Mouse (Mus musculus) heart, adult 9 months (tissue): ENCODE measurements around the gene Chid1.

Source experiments
- DNase-seq, 2 experiments: peaks; one replicate each; pipeline ENCODE4 v3.0.0; 2022; ENCODE audit warnings: low spot score in 2 of 2

The Chid1 gene

DNA sequence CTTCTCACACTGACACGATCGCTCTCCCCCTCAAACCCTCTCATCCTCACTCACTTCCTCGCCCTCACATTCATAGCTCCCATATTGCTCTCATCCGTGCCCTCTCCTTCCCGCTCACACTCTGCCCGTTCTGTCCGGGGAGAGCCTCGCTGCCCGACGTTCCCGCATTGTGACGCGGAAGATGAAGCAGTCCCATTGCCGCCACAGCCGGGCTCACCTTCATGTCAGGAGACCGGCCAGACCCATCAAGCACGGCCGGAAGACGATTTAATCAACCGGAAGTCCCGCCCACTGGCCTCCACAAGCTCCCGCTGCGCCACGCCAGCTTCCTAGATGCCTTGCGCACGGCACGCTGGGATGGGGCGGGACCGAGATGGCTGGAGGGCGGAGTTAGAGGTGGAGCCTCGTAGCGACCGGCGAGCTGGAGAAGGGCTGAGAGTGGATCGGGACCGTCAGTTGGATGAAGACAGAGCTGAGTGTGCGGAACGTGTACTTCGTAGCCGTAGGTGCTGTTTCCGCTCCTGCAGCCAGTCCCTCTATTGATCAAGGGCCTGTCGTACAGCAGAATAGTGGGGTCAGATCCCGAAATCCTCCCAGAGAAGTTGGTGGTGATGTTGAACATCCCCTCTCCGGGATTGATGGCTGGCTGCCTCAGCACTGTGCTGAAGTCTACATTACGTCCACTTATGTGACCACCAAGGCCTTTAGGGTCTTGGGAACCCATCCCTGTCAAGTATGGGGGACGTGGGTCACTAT, at the start of gene Chid1:
Gene Chid1 (minus strand): TSS at position 302 of the 756 bp plus-strand sequence.
- DNase-seq: peak; percentile 97 to 99

DNA sequence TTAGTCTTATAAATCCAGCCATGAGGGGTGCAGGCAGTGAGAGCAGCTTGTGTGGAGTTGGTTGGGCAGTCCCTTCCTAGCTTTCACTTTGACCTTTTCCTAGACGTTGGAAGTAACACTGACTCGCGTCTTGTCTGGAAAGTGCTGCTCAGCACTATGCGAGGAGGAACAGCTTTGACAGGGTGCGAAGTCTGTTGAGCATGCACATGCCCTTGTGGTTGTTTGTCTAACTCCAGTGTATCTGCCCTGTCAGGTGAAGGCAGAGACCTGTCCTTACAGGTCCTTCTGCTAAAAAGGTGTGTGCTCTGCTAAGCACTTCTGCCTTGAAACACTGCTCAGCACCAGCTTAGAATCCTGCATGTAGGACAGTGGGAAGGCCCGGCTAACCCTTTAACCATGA, 49.2 kb upstream of the Chid1 start:
- DNase-seq: no peak

DNA sequence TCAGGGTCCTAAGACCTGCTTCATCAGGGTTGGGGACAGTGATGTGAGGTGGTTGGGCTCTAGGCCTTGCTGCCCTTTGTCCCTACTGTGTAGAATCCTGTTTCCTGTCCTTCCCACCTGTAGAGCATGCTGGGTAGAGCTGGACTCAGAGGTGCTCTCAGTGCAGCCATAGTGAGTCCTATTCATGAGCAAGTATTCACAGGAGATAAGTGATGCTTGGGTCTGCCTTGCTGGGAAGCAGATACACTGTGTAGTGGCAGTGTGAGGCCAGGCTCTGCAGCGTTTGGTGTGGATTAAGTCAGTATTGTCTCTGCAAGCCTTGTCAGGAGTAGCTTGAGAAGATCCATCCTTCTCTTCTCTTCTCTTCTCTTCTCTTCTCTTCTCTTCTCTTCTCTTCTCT, 46.2 kb upstream of the Chid1 start:
- DNase-seq: no peak

DNA sequence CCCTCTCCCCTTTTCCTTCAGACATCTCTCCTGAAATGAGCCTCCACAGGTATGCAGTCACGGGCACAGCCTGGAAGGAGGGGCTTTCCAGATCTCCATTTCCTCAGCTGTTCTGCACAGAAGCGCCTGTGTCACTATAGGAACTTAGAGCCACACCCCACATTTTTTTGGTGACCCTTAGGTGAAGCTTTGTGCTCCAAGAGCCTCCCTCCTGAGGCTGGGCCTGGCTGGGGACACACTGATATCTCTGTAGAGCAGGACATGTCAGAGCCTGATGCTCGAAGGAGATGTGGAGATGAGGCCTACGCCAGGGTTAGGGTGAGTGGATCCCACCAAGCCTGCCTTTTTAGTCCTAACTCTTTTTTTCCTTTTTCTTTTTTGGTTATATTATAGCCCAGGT, 45.6 kb upstream of the Chid1 start:
- DNase-seq: no peak

DNA sequence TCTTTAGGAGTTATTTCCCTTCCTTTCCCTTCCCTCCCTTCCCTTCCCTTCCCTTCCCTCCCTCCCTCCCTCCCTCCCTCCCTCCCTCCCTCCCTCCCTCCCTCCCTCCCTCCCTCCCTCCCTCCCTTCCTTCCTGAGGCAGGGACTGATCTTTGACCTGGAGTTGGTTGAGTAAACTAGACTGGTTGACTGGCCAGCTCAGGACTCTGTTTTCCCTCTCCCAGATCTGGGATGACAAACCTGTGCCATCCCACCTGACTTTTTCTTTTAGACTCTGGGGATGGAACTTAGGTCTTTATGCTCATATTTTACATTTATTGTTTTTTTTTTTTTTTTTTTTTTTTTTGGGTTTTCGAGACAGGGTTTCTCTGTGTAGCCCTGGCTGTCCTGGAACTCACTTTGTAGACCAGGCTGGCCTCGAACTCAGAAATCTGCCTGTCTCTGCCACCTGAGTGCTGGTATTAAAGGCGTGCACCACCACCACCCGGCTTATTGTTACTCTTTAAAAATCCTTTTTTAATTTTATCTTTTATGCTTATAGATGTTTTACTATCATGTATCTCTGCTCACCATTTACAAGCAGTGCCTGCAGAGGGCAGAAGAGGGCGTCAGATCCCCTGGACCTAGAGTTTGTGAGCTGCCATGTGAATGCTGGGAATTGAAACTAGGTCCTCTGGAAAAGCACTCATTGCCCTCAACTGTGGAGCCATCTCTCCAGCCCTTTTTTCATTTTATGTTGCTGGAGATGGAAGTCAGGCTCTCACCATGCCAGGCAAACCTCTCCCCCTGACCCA, 44.6 kb upstream of the Chid1 start:
- no peak for DNase-seq

DNA sequence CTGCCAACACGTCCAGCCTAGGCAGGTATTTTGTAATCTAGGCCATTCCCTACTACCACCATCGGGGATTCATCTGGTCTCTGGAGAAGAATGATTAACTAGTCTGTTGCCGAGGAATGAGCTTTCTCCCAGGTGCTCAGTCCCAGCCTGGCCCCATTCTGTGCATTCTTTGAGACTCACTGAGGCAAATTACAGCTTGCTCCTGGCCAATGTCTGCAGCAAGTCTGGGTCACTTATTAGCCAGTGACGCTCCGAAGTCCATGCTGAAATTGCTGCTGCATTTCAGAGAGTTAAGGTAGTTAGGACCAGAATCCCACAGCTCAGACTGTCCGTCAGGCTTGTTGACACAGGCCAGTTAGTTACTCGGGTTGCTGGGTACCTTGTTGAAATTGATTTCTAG, 41.7 kb upstream of the Chid1 start:
- no peak for DNase-seq

DNA sequence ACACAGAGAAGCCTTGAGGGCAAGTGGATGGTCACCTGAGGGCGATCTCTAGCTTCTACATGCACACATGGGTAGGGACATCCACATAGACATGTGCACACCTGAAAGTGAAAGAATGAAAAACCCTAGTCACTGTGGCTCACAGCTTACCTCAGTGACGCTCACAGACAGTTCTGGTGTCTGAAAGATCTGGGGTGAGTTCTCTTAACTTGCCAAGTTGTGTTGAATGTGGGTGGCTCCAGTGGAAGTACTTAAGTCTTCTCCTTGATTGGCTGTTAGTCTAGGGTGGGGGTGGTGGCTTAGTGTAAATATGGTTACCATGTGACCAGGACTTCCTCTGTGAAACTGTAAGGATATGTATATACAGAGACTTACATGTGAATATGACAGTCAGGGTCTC, 39.3 kb upstream of the Chid1 start:
- no peak for DNase-seq

DNA sequence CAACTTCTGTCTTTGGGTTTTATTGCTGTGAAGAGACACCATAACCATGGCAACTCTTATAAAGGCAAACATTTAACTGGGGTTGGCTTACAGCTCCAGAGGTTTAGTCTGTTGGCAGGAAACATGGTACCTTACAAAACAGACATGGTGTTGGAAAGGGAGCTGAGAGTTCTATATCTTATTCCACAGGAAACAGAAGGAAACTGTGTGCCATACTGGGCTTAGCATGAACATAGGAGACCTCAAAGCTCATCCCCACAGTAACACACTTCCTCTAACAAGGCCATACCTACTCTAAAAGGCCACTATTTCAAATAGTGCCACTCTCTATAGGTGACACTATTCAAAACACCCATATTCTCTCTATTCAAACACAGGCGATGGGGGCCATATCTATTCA, 38.9 kb upstream of the Chid1 start:
- no peak for DNase-seq

DNA sequence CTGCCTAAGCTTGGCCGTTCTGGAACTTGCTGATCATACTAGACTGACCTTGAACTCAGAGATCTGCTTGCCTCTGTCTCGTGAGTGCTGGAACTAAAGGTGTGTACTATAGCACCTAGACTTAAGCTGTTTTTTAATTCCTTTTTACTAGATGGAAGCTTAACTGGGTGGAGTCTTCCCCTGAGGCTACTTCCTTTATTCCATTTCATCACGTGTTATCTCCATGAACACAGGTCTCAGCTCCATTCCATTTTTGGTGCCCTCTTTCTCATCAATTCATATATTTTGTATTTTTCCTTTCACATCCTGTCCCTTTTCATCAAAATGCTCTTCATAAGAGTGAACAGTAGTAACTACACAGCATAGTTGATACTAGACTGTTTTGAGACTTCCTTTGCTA, 38.1 kb upstream of the Chid1 start:
- no peak for DNase-seq

DNA sequence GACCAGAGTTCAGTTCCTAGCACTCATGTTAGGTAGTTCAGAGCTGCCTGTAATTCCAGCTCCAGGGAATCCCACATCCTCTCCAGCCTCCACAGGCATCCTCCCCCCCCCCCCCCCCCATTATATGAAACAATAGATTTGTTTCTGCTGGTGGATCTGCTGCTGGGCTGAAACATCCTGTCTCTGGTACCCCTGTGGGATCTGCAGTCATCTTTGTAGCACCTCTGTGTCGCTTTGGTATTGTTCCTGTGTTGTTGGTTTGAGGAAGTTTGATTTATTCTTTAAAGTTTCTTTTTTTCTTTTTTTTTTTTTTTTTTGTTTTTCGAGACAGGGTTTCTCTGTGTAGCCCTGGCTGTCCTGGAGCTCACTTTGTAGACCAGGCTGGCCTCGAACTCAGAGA, 35.8 kb upstream of the Chid1 start:
- DNase-seq: no peak

DNA sequence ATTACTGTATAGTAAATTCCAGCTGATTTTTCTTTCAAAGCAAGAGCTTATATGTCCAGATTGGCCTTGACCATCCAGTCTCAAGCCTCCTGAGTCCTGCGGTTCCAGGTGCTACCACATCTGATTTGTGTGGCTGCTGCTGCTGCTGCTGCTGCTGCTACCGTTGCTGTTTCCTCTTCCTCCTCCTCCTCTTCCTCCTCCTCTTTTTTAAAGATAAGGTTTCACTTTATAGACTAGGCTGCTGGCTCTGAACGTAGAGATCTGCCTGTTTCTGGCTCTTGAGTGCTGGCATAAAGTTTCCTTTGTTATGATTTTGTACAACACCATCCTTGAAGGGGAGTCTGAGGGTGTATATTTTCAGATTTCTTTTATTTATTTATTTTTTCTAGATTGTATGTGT, 34.4 kb upstream of the Chid1 start:
- DNase-seq: no peak

DNA sequence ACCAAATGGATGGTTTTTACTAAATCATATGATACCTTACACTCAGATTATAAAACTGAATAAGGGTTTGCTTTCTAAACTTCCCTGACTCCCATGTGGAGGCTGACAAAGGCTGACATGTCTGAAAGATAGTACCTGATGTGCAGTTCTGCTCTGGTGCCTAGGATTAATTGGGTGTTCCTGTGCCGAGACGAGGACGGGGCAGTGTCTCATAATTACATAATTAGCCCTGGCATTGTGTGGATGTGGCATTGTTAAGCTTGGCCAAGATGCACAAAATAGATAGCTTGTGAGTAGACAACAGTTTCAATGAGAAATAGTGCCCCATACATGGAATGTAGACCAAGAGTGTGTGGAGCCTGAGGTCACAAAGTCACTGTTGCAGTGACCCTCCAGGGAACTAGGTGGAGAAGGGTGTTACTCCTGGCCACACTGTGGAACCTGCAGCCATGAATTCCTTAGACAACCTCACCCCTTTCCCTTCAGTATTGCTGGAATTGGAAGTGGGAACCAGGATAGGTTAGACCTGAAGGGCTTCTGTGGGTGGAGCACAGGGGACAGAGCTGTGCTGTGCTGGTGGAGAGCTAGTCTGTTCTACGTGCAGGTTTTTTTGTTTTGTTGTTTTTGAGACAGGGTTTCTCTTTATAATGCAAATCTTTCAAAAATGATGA, 31.1 kb upstream of the Chid1 start:
- no peak for DNase-seq

DNA sequence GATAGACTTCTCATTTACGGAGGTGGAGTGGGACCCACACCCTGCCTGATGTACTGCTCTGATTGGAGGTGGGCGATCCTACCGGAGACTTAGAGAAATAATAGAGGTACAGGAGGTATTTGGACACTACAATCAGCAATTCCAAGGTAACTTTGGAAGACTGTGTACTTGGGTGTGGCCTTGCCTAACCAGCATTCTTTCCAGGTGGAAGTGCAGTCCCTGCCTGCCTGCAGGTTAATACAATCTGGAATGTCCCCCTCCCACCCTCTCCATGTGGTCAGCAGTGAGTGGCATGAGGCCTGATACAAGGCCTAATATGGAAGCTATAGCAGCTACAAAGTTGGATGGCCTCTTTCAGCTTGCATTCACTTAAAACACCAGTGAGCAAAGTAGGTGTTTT, 30.3 kb upstream of the Chid1 start:
- no peak for DNase-seq

DNA sequence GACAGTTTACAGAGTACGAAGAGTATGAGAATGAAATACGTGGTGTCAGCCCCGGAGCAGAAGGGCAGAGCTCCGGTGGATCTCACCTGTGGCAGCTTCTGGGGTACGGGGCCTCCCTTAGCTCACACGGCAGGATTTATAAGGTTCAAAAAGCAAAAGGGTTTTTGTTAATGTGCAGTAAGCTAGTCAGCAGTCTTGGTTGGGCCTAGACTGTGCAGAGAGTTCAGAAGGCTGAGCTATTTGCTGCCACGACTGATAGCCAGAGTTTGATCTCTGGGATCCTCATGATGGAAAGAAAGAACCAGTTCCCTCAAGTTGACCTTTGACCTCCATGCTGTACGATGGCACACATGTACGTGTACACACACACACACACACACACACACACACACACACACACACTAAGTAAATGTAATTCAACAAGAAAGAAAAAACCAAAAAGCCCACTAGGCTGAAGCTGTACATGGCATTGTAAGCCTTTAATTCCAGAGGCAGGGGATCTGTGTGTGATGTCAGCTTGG, 29.7 kb upstream of the Chid1 start:
- no peak for DNase-seq

DNA sequence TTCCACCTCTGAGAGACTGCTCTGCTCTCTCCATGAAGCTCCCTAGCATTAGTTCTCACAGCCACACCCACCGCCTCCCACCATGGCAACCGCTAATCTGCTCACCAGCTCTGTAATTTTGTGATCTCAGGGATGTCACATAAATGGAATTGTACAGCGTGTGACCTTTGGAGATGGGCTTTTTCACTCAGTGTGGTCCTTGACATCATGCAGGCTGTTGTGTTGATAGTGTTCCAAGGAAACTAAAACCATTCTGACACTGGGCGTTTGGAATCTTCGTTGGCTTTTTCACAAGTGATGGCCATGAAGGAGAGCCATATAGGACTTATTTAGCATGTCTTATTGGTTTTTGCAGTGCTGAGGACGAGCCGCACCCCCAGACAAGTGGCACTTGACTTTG, 26.9 kb upstream of the Chid1 start:
- DNase-seq: no peak

DNA sequence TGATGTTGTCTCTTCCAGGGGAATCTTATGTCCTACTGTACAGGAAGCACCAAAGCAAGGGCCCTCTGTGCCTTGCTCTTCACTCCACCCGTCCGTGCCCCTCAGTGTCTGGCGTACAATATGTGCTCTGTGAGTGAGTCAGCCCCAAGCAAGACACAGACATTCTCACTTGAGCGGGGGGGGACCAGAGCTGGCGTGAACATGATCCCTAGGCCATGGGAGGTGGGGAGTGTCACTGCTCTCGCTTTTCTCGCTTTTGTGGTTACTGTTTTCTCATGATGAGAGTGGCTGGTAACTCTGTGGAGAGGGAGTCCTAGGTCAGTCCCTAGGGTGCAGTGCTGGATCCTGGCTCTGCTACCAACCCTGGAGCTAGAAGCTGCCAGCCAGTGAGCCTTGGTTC, 24.9 kb upstream of the Chid1 start:
- DNase-seq: no peak

DNA sequence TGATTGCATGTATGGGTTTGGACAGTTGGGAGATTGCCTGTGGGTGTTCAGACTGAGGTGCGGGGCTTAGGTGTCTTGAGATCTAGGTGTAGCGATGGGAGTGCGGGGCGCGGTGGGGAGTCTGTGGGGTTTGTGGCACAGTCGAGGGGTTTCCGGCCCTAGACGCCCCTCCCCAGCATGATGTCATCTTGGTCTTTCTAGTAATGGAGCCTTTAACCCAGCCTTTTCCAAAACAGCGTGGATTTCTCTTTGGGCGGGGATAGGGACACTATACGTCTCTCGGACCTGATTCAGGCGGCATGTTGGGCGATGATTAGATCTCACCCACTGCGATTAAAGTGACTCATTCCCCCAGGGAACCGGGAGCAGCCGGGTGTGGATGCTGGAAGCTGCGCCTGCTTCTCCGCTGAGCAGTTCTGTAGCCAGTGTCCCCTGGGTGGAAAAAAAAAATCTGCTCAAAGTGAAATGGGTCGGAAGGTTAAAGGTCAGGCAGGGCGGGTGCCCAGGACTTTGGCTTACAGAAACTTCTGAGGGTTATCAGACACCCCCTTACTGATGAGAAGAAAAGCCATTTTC, 23.3 kb upstream of the Chid1 start:
- peak; percentile 75 to 82 for DNase-seq

DNA sequence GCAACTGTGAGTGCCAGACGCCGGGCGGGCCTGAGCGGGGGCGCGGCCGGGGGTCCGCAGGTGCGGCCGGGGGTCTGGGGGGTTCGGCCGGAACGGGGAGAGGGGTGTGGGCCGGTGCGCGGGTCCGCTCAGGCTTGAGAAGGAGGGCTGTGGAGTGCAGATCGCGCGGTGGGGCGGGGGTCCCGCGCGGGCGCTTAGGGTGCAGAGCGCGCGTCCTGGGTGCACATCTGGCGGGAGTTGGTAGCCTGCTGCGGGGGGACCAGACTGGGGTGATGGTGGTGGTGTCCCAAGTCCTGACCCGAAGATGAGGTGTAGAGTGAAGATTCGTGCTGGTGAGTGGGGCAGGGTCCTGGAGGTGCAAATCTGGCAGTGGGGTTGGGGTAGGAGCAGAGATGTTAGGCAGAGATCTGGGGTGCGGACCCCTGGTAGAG, 22.8 kb upstream of the Chid1 start:
- DNase-seq: peak in 1 of 2 experiments; percentile 53

DNA sequence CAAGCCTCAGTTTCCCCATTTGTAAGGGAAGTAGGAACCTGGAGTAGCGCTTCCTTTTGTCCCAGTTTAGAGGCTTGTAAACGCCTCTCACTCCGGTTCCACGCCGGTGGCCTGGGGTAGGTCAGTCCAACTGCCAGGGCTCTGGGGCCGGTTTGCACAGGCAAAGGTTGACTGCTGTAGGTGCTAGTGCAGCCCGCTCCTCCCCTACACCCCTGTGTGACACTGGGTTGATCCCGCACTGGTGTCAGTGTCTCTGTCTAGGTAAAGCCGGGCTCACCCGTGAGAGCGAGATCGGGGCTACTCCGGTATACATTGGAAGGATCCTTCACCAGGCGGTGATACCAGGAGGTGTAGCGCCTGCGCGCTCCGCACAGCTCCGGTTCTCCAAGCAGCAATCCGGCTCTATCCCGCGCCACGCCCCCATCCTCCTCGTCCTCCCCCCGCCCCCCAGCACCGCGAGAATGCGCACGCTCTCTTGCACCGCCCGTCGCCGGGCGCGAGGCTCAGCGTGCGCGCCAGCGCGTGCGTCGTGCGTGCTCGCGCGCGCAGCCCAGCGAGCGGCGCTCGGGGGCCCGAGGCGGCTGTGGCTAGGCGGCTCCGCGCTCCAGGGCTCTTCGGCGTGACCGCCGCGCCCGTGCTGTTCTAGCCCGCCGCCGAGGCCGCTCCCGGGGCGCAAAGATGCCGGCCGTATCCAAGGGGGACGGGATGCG, 22.2 kb upstream of the Chid1 start, which contains the start of gene Ap2a2:
Gene Ap2a2 (plus strand): TSS at position 492 of the 710 bp plus-strand sequence.
- peak; percentile 88 to 91 for DNase-seq

DNA sequence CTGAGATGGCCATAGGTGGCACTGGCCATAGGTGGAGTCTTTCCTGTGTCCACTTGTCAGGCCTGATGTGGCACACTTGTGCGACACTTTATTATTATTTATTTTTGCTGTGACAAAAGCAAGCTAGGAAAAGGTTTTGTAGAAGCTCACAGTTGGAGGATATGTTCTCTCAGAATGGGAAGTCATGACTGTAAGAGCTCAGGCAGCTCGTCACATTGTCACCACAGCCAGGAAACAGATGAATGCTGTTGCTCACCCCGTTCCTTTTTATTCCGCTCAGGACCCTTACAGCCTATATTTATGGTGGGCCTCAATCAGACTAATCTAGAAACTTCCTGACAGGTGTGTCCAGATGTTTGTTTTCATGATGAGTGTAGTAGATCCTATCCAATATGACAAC, 20.8 kb upstream of the Chid1 start:
- DNase-seq: no peak

DNA sequence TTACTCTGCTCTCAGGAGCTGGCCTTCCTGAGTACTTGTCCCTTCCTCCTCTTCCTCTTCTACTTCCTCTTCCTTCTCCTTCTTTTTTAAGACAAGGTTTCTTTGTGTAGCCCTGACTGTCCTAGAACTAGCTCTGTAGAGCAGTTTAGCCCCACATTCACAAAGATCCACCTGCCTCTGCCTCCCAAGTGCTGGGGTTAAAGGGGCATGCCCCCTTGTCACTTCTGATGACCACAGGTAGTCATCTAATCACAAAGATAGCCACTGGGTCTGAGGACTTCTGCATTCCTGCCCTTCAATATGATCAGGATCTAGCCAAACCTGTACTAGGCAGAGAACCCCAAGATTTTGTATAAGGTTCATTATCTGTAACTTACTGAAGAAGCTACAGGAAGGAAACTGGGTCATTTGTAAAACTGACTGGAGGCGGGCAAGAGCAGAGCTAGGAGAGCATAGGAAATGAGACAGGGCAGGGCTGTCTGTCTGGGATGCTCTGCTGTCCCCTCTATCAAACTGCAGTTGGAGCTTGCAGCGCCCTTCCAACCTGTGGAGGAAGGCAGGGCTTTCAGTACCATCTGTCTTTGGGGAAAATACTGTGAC, 20.2 kb upstream of the Chid1 start:
- DNase-seq: no peak
